Mouse (Mus musculus): ENCODE data around the gene Gm28051.

Gene Gm28051

GRCm38 (mm10) chr12:102686321-102686720, 71.2 kb downstream of the Gm28051 start:
- DNase-seq (ENCODE audit: inconsistent ontology term): no peak

DNA sequence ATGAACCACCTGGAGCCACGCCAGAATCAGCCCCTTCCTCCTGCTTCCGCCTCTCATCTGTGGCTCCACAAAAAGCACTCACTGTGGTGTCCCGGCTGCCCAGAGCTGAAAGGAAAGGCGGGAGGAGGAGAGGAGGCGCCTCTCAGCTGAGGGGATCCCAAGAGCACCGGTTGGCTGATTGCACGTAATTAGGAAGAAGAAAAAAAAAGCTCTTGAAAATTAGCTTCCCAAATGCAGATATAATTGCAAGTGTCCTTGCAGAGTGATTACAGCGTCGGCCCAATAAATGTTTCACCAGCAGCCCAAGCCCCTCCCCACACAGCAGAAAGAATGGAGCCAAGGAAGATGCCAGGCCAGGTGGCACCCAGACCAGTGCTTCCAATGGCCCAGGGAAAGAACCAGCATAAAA, 72.0 kb downstream of the Gm28051 start:
- no peak for DNase-seq (ENCODE audit: inconsistent ontology term)

GRCm38 (mm10) chr12:102684720-102685386, 72.7 kb downstream of the Gm28051 start:
- no peak for DNase-seq (ENCODE audit: inconsistent ontology term)

GRCm38 (mm10) chr12:102683979-102684378, 73.6 kb downstream of the Gm28051 start:
- DNase-seq (ENCODE audit: inconsistent ontology term): no peak

DNA sequence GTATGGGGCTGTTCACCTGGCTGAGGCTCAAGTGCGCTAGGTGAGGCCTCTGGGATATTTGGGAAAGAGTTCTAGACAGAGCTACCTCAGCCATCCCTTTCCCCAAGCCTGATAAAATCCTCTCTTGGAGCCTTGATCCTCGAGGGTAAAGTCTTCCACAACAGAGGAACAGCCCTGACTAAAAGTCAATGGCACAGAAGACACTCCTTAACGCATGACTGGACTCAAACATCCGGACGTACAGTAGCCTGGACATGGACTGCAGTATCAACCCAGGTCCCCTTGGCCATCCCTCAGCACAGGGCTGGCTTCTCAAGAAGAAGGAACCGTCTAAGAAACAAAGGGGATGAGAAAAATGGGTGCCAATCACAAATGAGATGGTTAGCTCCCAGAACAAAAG, 74.1 kb downstream of the Gm28051 start:
- no peak for DNase-seq (ENCODE audit: inconsistent ontology term)

DNA sequence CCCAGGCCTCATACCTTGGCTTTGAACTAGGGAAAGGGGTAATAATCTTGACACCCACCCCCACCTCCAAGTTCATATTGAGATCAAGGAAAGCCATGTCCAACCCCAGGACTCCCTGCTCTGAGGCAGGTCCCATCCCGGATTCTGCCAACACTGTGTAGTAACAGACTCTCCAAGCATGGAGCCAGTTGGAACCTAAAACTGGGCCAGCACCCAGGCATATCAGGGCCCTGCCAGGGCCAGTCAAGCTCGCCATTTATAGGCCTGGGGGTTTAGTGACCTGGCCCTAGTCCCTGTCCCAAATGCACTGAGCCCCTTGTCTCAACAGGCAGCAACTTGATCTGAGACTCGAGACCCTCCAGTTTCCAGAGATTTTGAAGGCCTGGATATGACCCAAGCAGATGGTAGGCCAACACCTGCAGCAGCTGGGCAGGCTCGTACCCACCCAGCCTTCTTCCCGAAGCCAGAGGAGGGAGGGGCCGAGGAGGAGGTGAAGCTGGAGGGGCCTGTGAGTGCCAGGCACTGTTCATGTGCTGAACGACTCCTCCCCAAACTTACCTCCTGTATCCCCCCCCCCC, 74.8 kb downstream of the Gm28051 start:
- DNase-seq (ENCODE audit: inconsistent ontology term): no peak

- no peak for DNase-seq (ENCODE audit: inconsistent ontology term)
Measured at GRCm38 (mm10) chr12:102682085-102682484, 75.5 kb downstream of the Gm28051 start.

DNA sequence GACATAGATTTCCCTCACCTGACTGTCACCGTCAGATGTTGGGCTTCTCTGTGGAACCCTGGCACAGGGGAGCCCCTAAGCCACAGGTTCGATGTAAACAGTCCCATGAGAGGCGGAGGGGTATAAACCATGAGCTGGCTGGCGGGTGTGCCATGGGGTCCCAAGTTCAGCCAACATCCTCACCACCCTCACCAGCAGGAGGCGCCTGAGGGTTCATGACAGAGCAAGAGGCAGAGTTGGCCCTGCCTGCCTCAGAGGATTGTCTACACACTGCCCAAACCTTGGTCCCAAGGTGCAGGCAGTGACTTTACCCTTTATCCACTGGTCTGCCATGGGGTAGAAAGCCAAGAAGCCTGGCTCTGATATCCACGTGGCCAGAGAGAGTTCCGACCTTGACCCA, 76.0 kb downstream of the Gm28051 start:
- DNase-seq (ENCODE audit: inconsistent ontology term): no peak

- no peak for DNase-seq (ENCODE audit: inconsistent ontology term)
Measured at GRCm38 (mm10) chr12:102678820-102679219, 78.7 kb downstream of the Gm28051 start.

DNA sequence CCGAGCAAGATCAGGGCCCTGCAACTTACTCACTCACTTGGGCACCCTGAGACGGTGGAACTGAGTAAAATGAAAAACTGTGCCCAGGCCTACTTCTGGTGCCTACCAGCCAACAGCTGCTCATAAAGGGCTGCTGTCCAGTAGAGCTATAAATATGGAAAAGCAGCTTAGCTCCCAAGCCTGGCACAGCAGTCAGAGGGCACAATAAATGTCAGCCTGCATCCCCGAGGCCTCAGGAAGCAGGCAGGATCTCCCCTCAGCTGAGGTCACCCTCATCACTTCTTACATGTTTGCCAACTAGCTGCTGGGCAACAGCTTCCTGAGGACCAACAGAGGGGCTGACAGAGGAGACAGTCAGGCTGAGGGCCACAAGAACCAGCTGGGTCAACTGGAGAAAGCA, 80.5 kb downstream of the Gm28051 start:
- no peak for DNase-seq (ENCODE audit: inconsistent ontology term)

DNA sequence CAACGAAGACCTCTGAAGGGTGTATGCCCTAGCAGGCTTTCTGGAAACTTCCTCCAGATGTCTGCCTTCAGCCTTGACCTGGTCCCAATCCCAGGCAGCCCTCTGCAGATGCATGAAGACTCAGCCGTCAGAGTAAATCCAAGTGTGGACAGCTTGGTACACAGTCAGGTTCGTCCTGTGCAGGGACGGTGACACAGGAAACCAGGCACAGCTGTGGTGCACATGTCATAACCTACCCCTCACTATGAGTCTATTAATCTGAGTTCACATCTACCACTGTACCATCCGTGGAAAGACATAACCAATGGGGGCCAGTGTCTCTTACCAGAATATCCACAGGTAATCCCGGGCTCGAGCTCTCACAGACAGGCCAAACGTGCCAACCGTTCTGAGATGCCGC, 83.0 kb downstream of the Gm28051 start:
- no peak for DNase-seq (ENCODE audit: inconsistent ontology term)

DNA sequence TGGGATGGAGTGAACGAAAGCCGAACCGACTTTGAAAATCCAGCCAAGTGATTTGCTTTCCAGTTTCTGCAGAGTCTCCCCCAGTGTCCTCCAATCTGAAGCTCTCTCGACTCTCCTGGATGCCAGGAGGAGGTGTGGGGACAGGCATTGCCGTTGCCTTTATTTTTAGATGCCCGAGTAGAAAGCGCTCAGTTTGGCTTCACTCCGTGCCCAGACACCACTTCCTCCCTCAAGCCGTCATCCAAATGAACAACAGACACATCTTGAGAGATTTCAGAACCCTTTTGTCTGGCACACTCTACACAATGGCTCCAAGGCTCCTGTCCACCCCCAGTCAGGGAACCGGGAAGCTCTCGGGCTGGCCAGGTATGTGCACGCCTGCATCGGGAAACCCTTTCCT, 83.4 kb downstream of the Gm28051 start:
- no peak for DNase-seq (ENCODE audit: inconsistent ontology term)

GRCm38 (mm10) chr12:102672857-102673839, 84.4 kb downstream of the Gm28051 start:
- DNase-seq (ENCODE audit: inconsistent ontology term): no peak

DNA sequence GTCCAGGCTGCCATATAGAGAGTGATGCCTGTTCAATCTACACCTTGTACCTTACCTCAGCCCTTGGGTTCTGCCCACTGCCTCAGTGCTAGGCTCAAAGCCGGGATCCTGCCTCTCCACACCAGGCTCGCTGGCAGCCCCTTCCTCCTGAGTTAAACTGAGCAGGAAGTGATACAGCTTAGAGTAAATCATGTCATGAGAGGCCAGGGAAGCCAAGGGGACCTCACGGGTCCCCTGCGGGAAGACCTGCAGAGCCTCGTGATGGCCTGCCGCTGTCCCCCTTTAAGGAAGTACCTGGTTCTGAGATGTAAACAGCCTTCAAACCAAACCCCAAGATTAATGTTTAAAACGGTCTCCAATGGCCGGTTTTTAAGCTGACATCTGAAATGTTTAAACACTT, 85.4 kb downstream of the Gm28051 start:
- DNase-seq (ENCODE audit: inconsistent ontology term): no peak

- no peak for DNase-seq (ENCODE audit: inconsistent ontology term)
Measured at GRCm38 (mm10) chr12:102670848-102671247, 86.7 kb downstream of the Gm28051 start.

All from Muller cell, postnatal 12 days (primary cell).